Mouse (Mus musculus) right cerebral cortex, postnatal 4 days (tissue): ENCODE measurements around the gene Adamts2.

Experiments used
- DNase-seq: peaks from one replicate; pipeline ENCODE4 v3.0.0-alpha.2; 2022

Gene Adamts2

DNA sequence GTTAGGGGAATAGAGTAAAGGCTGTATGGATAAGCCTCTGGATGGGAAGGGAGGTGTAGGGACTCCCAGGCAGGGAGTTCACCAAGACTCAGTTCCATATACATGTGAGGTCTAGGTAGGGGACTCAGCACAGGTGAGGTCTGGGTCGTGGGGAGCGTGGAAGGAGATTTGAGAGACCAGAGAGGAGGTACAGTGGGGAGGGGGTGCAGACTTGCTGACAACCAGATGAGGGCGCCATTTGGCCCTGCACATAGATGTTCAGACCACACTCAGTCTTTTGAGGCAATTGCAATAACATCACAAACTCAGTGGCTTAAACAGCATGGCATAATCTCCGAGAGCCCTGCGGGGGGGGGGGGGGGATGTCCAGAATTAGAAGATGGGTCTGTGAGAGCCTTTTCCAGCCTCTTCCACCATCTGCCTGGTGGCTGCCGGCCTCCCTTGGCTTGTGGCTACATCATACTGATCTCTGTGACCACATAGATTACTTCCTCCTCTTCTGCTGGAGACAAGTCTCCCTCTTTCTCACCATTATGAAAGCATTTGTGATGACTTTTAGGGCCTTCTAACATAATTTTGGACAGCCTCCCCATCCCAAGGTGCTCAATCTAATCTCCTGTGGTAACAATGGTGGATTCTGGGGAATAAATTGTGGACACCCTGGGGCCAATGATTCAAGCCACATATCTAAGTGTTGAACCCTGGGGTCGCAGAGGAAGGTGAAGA is 71.8 kb downstream of the Adamts2 start:
- DNase-seq: peak; percentile 23

DNA sequence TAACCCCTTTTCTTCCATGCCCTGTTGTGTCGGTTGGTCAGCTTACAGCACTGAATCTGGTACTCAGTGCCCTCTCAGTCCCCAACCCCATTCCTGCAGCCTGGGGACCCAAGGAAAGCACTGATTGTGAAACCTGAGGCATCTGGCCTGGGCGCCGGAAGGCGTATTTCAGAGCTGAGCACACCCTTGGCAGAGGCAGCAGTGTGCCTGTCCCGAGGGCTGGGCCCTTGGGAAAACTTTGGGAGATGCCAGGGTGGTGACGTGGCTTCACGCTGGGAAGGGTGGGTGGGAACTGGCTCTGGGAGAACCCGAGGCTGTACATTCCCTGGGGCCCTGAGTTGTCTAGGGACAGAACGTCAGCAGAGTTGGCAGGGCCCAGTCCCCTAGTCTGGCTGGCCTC is 72.5 kb downstream of the Adamts2 start:
- DNase-seq: no peak

GRCm38 (mm10) chr11:50678650-50679049 is 76.8 kb downstream of the Adamts2 start:
- no peak for DNase-seq

GRCm38 (mm10) chr11:50681940-50682339 is 80.1 kb downstream of the Adamts2 start:
- DNase-seq: no peak

DNA sequence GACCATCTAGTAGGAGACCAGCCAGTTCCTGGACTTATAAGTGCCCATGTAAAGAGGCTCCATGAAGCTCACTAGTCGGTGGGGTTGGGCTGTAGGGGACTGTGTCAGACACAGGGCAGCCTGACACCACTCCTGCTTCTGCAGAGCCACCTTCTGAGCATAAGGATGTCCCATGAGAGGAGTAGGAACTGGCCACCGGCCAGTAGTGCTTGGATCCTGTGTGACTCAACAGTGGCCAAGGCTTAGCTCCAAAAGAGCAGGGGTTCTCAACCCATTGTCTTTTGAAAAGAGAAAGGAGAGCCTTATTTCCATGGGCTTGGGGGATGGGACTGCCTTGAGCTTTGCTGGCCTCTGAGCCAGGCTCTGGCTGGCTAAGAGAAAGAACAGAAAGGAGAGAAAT is 81.9 kb downstream of the Adamts2 start:
- no peak for DNase-seq

GRCm38 (mm10) chr11:50688584-50688983 is 86.7 kb downstream of the Adamts2 start:
- DNase-seq: no peak

- DNase-seq: no peak
Measured at GRCm38 (mm10) chr11:50689672-50690071, 87.8 kb downstream of the Adamts2 start.

GRCm38 (mm10) chr11:50699971-50700370 is 98.1 kb downstream of the Adamts2 start:
- DNase-seq: no peak

DNA sequence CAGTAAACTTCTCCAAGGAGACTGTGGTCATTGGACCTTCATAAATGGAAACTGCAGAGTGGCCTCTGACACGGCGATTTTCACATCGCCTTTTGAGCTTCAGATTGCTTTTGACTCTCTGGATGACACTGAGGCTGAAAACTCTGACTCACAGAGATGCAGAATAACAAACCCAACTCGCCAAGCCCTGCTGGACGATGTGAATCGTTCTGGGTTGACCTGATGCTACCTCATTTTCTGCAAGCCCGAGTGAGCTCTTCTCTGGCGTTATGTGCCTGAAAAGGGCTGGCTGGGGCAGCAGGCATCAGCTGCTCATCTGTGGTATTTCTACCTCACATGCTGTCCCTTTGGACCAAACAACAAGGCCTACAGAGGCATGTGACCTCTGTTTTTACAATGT is 98.6 kb downstream of the Adamts2 start:
- DNase-seq: no peak

GRCm38 (mm10) chr11:50703397-50703796 is 101.5 kb downstream of the Adamts2 start:
- DNase-seq: no peak

- no peak for DNase-seq
Measured at GRCm38 (mm10) chr11:50704511-50704910, 102.6 kb downstream of the Adamts2 start.

- DNase-seq: no peak
Measured at GRCm38 (mm10) chr11:50707259-50707658, 105.4 kb downstream of the Adamts2 start.

- DNase-seq: no peak
Measured at GRCm38 (mm10) chr11:50713610-50714202, 111.8 kb downstream of the Adamts2 start.

DNA sequence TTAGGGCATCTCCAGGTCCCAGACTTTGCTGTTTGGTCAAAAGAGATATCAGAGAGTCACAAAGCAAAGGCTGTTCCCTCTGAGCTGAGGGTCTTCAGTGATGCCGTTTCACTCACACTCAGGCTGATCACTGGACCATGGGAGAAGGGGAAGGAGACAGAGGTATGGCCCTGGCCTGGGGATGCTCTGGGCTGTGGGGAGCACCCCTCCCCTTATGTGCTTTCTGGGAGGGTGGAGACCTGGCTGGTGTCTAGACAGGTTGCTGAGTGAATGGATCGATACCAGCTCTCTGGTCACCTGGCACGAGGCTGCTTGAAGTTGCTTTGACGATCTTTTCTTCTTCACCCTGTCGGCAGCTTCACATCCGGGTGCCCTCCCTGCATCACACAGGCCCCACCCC is 113.2 kb downstream of the Adamts2 start:
- DNase-seq: no peak

DNA sequence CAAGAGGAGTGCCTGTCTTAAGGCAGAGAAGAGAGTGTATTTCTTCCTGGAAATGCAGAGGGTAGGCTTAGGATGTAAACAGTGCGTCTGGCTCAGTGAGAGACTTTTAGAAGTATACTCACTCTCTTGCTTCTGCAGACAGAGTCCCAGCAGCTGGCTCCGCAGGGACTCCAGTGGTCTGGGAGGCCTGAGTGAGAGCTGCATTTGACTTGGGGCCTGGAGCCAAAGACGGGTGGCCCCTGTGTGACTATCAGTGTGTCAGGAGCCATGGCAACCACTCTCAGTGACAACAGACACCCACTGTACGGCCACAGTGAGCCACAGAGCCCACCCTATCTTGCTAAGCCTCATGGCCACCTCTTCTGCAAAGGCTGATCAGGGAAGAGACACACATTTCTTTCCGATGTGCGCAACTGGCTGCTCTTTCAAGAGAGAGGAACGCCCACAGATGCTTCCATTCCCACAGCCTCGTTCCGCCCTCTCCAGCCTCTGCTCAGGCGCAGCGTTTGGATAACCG is 115.6 kb downstream of the Adamts2 start:
- no peak for DNase-seq

- DNase-seq: no peak
Measured at GRCm38 (mm10) chr11:50718862-50719261, 117.0 kb downstream of the Adamts2 start.

DNA sequence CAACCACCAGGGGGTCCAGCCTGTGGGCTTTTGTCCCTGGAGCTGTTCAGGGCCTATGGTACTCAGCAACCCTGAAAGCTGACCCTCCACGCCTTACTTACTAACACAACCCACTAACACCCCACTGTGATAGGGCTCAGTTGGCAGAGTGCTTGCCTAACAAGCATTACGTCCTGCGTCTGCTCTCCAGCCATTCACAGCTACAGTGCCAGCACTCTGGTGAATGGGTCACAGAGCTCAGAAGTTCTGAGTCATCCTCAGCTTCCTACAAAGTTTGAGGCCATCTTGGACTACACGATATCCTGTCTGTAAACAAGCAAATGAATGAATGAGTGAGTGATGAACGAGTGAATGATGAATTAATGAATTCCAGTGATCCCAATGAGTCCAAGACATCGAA is 118.5 kb downstream of the Adamts2 start:
- no peak for DNase-seq

- no peak for DNase-seq
Measured at GRCm38 (mm10) chr11:50720856-50721550, 119.1 kb downstream of the Adamts2 start.

- no peak for DNase-seq
Measured at GRCm38 (mm10) chr11:50725595-50725994, 123.7 kb downstream of the Adamts2 start.

DNA sequence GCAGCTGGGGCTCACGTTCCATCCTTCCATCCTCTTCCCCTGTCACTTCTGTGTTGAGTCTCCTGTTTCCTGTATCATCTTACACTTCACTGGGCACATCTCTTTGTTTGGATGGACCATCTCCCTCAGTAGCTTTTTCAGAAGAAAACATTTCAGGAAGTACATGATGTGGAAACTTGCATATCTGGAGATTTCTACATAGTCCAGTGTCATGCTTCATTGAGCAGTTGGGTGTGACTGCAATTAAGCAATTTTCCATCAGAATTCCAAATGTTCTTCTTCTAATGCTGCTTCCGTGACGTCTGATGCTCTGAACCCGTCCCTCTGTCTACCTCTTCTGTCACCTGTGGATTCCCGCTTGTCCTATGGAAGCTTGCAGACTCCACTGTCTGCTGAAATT is 124.2 kb downstream of the Adamts2 start:
- no peak for DNase-seq

DNA sequence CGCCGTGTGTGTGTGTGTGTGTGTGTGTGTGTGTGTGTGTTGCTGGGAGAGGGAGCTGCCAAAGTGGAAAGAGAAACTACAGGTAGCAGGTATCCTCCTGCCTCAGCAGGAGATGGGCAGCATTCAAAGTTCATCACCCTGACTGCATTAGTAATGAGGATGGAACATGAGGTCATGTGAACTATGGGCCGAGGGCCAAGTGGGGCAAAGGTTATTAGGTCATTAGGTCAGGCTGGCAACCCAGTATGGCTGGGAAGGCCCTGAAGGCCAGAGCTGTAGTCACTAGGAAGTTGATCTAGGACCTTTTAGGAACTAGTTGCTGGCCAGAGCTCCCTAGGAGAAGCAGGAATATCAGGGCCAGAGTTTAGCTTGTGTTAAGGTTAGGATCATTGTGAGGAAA is 131.3 kb downstream of the Adamts2 start:
- no peak for DNase-seq

- no peak for DNase-seq
Measured at GRCm38 (mm10) chr11:50734129-50734528, 132.2 kb downstream of the Adamts2 start.

- DNase-seq: no peak
Measured at GRCm38 (mm10) chr11:50736548-50736947, 134.7 kb downstream of the Adamts2 start.

GRCm38 (mm10) chr11:50738436-50738835 is 136.6 kb downstream of the Adamts2 start:
- DNase-seq: peak; percentile 35
